Mouse (Mus musculus): ENCODE results near the gene Spin1.
"Not testable (repeated sequence)": the region's sequence is repeated elsewhere in the genome, so short reads cannot be mapped to it uniquely, and the experiment has no call there.

The Spin1 gene

GRCm38 (mm10) chr13:51100233-51101015 lies at the start of gene Spin1:
Spin1 (plus strand) TSS chr13:51100880.
- peak; percentile 72 for DNase-seq

DNA sequence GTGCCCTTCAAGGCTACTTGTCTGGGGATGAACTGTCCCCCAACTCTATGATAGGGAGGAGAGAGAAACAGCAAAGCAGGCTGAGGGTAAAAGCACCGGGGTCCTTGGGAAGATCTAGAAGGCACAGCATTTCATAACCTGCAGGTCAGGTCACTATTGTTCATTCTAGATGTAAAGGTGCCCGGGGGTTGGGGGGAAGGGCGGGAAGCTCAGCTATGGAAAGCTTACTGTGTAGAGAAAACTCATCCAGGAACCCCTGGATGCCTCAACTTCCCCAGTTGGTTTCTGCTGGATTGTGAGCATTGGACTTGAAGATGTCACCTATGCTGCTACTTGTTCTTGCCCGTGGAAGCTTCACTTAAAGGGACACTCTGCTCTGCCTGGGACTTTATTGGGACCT lies 49.7 kb upstream of the Spin1 start:
- no peak for DNase-seq

GRCm38 (mm10) chr13:51052408-51052807 lies 48.3 kb upstream of the Spin1 start:
- no peak for DNase-seq

DNA sequence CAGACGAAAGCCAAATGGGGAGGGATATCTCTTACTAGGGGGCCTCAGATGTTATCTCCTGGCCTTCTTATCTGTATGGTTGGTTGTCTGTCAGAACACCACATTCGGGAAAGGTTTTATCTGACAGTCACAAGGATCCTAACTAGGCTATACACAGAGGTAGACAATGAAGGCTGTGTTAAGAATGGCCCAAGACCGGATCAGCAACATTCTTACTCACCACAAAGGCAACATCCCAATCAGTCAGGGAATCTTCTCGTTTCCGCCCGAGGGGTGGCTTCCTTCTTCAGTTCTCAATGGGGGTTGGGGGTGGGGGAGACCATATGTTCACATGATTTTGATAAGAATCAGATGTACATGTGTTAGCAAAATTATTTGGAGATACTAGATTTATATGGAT lies 37.7 kb upstream of the Spin1 start:
- DNase-seq = no peak

DNA sequence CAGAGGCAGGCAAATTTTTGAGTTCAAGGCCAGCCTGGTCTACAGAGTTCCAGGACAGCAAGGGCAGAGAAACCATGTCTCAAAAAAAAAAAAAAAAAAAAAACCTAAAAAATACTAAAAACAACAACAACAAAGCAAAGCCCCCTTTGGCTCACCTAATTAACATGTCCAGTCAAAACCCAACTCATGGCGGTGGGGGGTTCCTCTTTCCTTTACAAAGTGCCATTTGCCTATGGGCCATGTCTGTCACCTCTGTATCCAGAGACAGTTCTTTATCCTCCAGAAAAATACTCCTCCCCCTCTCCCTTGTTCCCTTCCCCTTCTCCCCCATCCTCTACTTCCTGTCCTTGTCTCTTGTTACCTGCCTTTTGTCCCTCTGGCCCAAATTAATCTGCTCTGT lies 37.0 kb upstream of the Spin1 start:
- no peak for DNase-seq

DNA sequence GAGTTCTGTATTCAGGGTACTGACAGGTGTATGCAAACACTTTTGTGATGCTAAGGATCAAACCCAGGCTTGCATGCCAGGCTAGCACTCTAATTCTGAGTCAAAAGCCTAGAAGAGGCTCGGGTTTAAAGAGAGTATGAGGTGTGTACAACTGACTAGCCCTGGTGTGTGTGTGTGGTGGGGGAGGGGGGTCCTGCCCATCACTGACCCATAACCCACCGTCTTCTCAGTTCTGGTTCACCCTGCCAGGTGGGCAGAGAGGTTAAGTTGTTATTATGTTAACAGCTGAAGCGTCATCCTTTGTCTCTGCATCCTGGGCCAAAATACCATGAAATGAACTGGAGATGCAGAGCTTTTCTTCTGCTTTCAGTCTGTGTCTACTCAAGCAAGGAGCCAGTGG lies 36.3 kb upstream of the Spin1 start:
- DNase-seq = no peak

DNA sequence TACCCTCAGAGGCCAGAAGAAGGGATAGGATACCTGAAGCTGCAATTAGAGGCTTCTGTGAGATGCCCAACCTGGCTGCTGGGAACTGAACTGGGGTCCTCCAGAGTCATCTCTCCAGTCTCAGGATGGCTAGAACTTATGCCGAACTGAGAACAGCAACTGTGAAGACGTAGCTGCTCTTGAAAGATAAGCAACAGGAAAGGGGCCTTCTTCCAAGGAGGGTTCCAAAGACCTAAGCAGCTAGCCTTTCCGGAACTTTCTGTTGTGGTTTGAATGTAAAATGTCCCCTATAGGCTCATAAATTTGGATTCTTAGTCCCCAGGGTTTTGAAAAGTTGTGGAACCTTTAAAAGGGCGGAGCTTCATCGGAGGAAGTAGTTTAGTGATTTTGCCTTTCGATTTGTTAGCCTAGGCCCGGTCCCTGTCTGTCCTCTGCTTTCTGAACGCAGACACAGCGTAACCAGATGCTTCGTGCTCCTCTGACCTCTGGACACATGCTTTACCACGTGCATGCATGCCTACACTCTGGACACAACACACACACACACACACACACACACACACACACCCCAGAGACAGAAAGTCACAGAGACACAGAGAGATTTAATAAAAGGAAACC lies 29.5 kb upstream of the Spin1 start:
- no peak for DNase-seq

DNA sequence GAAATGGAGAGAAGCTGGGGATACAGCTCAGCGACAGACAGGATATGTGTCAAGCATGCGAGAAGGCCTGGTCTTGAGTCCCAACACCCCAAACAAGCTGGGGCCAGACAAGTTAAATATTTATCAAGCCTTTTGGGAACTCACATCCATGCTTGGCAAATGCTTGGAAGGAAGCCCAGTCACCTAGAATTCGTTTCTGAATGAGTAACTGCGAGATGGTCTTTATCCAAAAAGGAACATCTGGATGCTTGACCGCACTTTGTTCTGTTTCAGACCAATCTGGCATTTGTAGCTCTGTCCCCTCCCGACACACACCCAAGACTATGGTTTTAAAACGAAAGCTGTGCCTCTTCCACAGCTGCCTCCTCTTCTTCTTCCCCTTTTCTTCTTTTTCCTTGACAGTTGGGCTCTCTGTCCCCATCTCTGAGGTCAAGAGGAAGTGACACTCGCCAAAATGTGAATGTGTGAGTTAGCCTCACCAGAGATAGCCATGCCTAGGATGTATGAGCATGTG lies 28.9 kb upstream of the Spin1 start:
- DNase-seq = no peak

- no peak for DNase-seq
These were observed 27.5 kb upstream of the Spin1 start for GRCm38 (mm10) chr13:51072917-51073843.

GRCm38 (mm10) chr13:51074081-51074680 lies 26.5 kb upstream of the Spin1 start:
- DNase-seq = no peak

GRCm38 (mm10) chr13:51076191-51076590 lies 24.5 kb upstream of the Spin1 start:
- DNase-seq = not testable (repeated sequence)

GRCm38 (mm10) chr13:51078586-51078985 lies 22.1 kb upstream of the Spin1 start:
- not testable (repeated sequence) for DNase-seq

DNA sequence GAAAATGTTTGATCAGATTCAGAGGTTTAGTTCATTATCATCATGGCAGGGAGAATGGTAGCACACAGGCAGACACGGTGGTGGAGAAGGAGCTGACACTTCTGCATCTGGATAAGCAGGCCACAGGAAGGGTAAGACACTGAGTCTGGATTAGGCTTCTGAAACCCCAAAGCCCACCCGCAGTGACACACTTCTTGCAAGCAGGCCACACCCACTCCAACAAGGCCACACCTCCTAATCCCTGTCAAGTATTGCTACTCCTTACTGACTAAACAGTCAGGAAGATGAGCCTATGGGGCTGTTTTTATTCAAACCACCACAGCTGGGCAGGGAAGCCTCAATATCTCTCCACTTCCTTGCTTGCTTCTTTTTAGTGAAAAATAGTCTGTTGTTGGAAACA lies 19.9 kb upstream of the Spin1 start:
- DNase-seq = no peak

DNA sequence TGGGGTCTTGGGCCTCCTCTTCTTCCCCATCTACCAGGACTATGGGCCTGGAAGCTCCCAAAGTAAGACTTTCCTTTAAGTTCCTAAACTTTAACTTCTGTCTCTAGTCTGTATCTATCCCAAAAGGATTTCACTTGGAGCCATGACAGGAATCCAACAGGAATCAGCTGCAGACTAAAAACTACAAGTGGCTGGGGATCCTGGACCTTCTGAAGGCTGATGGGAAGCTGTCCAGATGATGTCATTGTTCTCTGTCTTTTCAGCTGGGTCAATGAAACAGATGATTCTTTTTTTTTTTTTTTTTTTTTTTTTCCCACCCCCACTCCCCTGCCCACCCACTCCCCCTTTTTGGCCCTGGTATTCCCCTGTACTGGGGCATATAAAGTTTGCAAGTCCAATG lies 16.4 kb upstream of the Spin1 start:
- no peak for DNase-seq

GRCm38 (mm10) chr13:51085941-51086340 lies 14.7 kb upstream of the Spin1 start:
- DNase-seq = no peak

DNA sequence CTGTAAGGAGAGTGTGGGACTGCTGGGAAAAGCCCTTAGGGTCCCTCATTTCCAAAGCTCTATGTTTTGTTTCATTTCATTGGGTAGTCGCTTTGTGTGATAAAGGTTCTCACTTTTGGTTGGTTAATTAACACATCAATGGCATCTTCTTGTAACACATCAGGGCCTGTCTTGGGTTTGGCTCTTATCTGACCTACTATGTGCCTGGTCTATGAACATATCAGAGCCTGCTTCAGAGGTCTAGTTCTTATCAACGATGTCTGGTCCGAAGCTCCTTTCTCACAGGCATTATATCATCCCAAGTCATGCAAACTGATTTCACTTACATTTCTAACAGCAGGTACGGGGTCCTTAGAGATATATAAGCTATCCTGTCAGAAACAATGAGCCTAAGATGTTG lies 13.4 kb upstream of the Spin1 start:
- no peak for DNase-seq

- DNase-seq = no peak
These were observed 12.5 kb upstream of the Spin1 start for GRCm38 (mm10) chr13:51088207-51088606.

DNA sequence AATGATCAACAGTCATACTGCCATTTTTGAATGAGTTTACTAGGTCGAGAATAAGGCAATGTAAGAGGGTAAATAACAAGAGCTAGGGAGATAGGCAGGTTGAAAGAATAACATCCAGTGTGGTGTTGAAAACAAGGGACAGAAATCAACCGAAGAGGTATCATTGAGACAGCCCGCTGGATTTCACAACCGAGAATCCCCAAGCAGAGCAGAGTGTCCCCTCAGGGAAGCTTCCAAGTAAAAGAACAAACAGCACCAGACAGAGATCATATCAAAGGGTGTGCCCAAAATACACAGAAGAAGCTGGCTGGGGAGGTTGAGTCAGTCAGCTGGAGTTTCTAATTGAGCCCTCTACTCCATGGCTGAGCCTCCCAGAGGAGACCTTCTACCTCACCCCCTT lies 11.6 kb upstream of the Spin1 start:
- DNase-seq = no peak

- DNase-seq = no peak
These were observed 10.5 kb upstream of the Spin1 start for GRCm38 (mm10) chr13:51090105-51090661.

- no peak for DNase-seq
These were observed 7.2 kb upstream of the Spin1 start for GRCm38 (mm10) chr13:51093430-51093829.

GRCm38 (mm10) chr13:51094323-51095195 lies 6.1 kb upstream of the Spin1 start:
- DNase-seq = no peak

Measured in thymus, adult 18-20 months (tissue).